Mouse (Mus musculus): Measurements from ENCODE around the gene Alg5. TPM values are rescaled to one million over a fixed set of nuclear protein-coding genes. Genes with fewer than 3 reads are reported as not detected.
"Not testable (repeated sequence)": the region's sequence is repeated elsewhere in the genome, so short reads cannot be mapped to it uniquely, and the experiment has no call there.

Alg5 gene
- total RNA-seq, 2 experiments from 2014 or later: 18.2 to 21.6 TPM

- no peak for DNase-seq (ENCODE audit: extremely low spot score in 1 of 2, low spot score in 1 of 2)
Observed at GRCm38 (mm10) chr3:54736101-54736927, 975 bp downstream of the Alg5 start.

GRCm38 (mm10) chr3:54737317-54737716 lies 2.0 kb downstream of the Alg5 start:
- no peak for DNase-seq (ENCODE audit: extremely low spot score in 1 of 2, low spot score in 1 of 2)

GRCm38 (mm10) chr3:54741965-54742364 lies 6.6 kb downstream of the Alg5 start:
- no peak for DNase-seq (ENCODE audit: extremely low spot score in 1 of 2, low spot score in 1 of 2)

- peak in 1 of 2 experiments; percentile 27 for DNase-seq (ENCODE audit: extremely low spot score in 1 of 2, low spot score in 1 of 2)
Observed at GRCm38 (mm10) chr3:54745799-54746198, 10.5 kb downstream of the Alg5 start.

GRCm38 (mm10) chr3:54753411-54753810 lies 18.1 kb downstream of the Alg5 start:
- DNase-seq (ENCODE audit: extremely low spot score in 1 of 2, low spot score in 1 of 2): no peak

- peak; percentile 22 to 52 for DNase-seq (ENCODE audit: extremely low spot score in 1 of 2, low spot score in 1 of 2)
Observed at GRCm38 (mm10) chr3:54755145-54756041, 20.1 kb downstream of the Alg5 start, which contains the start of gene Smad9. Smad9 (plus strand) TSS chr3:54755582.

- peak; percentile 17 to 29 for DNase-seq (ENCODE audit: extremely low spot score in 1 of 2, low spot score in 1 of 2)
Observed at GRCm38 (mm10) chr3:54756058-54756457, 20.7 kb downstream of the Alg5 start.

- no peak for DNase-seq (ENCODE audit: extremely low spot score in 1 of 2, low spot score in 1 of 2)
Observed at GRCm38 (mm10) chr3:54757446-54757845, 22.1 kb downstream of the Alg5 start.

- DNase-seq (ENCODE audit: extremely low spot score in 1 of 2, low spot score in 1 of 2): no peak
Observed at GRCm38 (mm10) chr3:54759211-54759610, 23.9 kb downstream of the Alg5 start.

GRCm38 (mm10) chr3:54760321-54761115 lies 25.2 kb downstream of the Alg5 start:
- DNase-seq (ENCODE audit: extremely low spot score in 1 of 2, low spot score in 1 of 2): no peak

- no peak for DNase-seq (ENCODE audit: extremely low spot score in 1 of 2, low spot score in 1 of 2)
Observed at GRCm38 (mm10) chr3:54761258-54761657, 25.9 kb downstream of the Alg5 start.

GRCm38 (mm10) chr3:54764418-54764817 lies 29.1 kb downstream of the Alg5 start:
- peak in 1 of 2 experiments; percentile 17 for DNase-seq (ENCODE audit: extremely low spot score in 1 of 2, low spot score in 1 of 2)

GRCm38 (mm10) chr3:54765521-54765920 lies 30.2 kb downstream of the Alg5 start:
- DNase-seq (ENCODE audit: extremely low spot score in 1 of 2, low spot score in 1 of 2): not testable (repeated sequence)

GRCm38 (mm10) chr3:54766034-54766433 lies 30.7 kb downstream of the Alg5 start:
- DNase-seq (ENCODE audit: extremely low spot score in 1 of 2, low spot score in 1 of 2): no peak

GRCm38 (mm10) chr3:54766811-54767210 lies 31.5 kb downstream of the Alg5 start:
- DNase-seq (ENCODE audit: extremely low spot score in 1 of 2, low spot score in 1 of 2): no peak

GRCm38 (mm10) chr3:54768592-54768991 lies 33.3 kb downstream of the Alg5 start:
- no peak for DNase-seq (ENCODE audit: extremely low spot score in 1 of 2, low spot score in 1 of 2)

- DNase-seq (ENCODE audit: extremely low spot score in 1 of 2, low spot score in 1 of 2): no peak
Observed at GRCm38 (mm10) chr3:54769349-54770275, 34.3 kb downstream of the Alg5 start.

- no peak for DNase-seq (ENCODE audit: extremely low spot score in 1 of 2, low spot score in 1 of 2)
Observed at GRCm38 (mm10) chr3:54773613-54774012, 38.3 kb downstream of the Alg5 start.

- no peak for DNase-seq (ENCODE audit: extremely low spot score in 1 of 2, low spot score in 1 of 2)
Observed at GRCm38 (mm10) chr3:54775989-54776631, 40.8 kb downstream of the Alg5 start.
